Mouse (Mus musculus): ENCODE measurements at regions not wholly inside any gene's neighbourhood (a gene's known extent, or its start where the extent isn't known, plus 50 kb on each side); places are given as distances from the start of the nearest gene placed in this dataset.

- TF ChIP-seq ZMIZ1 (IDR thresholded peaks at IDR 0.05; ENCODE audit: low read depth, low read length) (no peak), KAT2A (IDR thresholded peaks at IDR 0.05; ENCODE audit: insufficient replicate concordance, low read length) (no peak), EP300 (IDR thresholded peaks at IDR 0.05; ENCODE audit: low read length) (no peak), HCFC1 (IDR thresholded peaks at IDR 0.05; ENCODE audit: low read depth, low read length) (no peak), USF1 (IDR thresholded peaks at IDR 0.05; ENCODE audit: low read depth, low read length) (no peak), SMC3 (IDR thresholded peaks at IDR 0.05; ENCODE audit: low read depth, low read length) (no peak), PAX5 (IDR thresholded peaks at IDR 0.05; ENCODE audit: low read length) (no peak), USF2 (conservative IDR thresholded peaks at IDR 0.05; ENCODE audit: low read depth, low read length) (no peak), ZC3H11A (IDR thresholded peaks at IDR 0.05; ENCODE audit: low read depth, low read length) (no peak), CTCF (conservative IDR thresholded peaks at IDR 0.05 in 1 of 2, IDR thresholded peaks at IDR 0.05 in 1 of 2; ENCODE audit: low read depth in 2 of 2, low read length in 2 of 2) (no peak), BHLHE40 (IDR thresholded peaks at IDR 0.05; ENCODE audit: low read depth, low read length) (no peak)
These were observed 696.6 kb upstream of the Tbl1xr1 start for GRCm38 (mm10) chr3:21379816-21380215.

Measured in CH12.LX (cell line).